Mouse (Mus musculus): ENCODE results near the gene Zfp536.

Gene Zfp536

GRCm38 (mm10) chr7:37689561-37690305 lies 83.7 kb downstream of the Zfp536 start:
- no peak for DNase-seq (ENCODE audit: low spot score in 2 of 2)

- DNase-seq (ENCODE audit: low spot score in 2 of 2): no peak
Measured at GRCm38 (mm10) chr7:37689107-37689511, 84.3 kb downstream of the Zfp536 start.

GRCm38 (mm10) chr7:37686366-37686765 lies 87.1 kb downstream of the Zfp536 start:
- no peak for DNase-seq (ENCODE audit: low spot score in 2 of 2)

GRCm38 (mm10) chr7:37685247-37685646 lies 88.2 kb downstream of the Zfp536 start:
- no peak for DNase-seq (ENCODE audit: low spot score in 2 of 2)

GRCm38 (mm10) chr7:37681335-37681734 lies 92.1 kb downstream of the Zfp536 start:
- no peak for DNase-seq (ENCODE audit: low spot score in 2 of 2)

- no peak for DNase-seq (ENCODE audit: low spot score in 2 of 2)
Measured at GRCm38 (mm10) chr7:37663676-37664365, 109.6 kb downstream of the Zfp536 start.

GRCm38 (mm10) chr7:37648671-37649070 lies 124.8 kb downstream of the Zfp536 start:
- DNase-seq (ENCODE audit: low spot score in 2 of 2): no peak

GRCm38 (mm10) chr7:37647917-37648615 lies 125.4 kb downstream of the Zfp536 start:
- DNase-seq (ENCODE audit: low spot score in 2 of 2): no peak

GRCm38 (mm10) chr7:37639740-37640397 lies 133.6 kb downstream of the Zfp536 start:
- DNase-seq (ENCODE audit: low spot score in 2 of 2): no peak

GRCm38 (mm10) chr7:37634812-37635211 lies 138.6 kb downstream of the Zfp536 start:
- DNase-seq (ENCODE audit: low spot score in 2 of 2): no peak

- no peak for DNase-seq (ENCODE audit: low spot score in 2 of 2)
Measured at GRCm38 (mm10) chr7:37630410-37630809, 143.0 kb downstream of the Zfp536 start.

- no peak for DNase-seq (ENCODE audit: low spot score in 2 of 2)
Measured at GRCm38 (mm10) chr7:37627897-37628510, 145.4 kb downstream of the Zfp536 start.

- DNase-seq (ENCODE audit: low spot score in 2 of 2): no peak
Measured at GRCm38 (mm10) chr7:37625758-37626157, 147.7 kb downstream of the Zfp536 start.

- no peak for DNase-seq (ENCODE audit: low spot score in 2 of 2)
Measured at GRCm38 (mm10) chr7:37624759-37625340, 148.6 kb downstream of the Zfp536 start.

- DNase-seq (ENCODE audit: low spot score in 2 of 2): peak; percentile 42 to 59
Measured at GRCm38 (mm10) chr7:37623903-37624758, 149.3 kb downstream of the Zfp536 start.

- no peak for DNase-seq (ENCODE audit: low spot score in 2 of 2)
Measured at GRCm38 (mm10) chr7:37619254-37619653, 154.2 kb downstream of the Zfp536 start.

GRCm38 (mm10) chr7:37617880-37618279 lies 155.6 kb downstream of the Zfp536 start:
- DNase-seq (ENCODE audit: low spot score in 2 of 2): no peak

- DNase-seq (ENCODE audit: low spot score in 2 of 2): no peak
Measured at GRCm38 (mm10) chr7:37615932-37616331, 157.5 kb downstream of the Zfp536 start.

GRCm38 (mm10) chr7:37614381-37614780 lies 159.1 kb downstream of the Zfp536 start:
- no peak for DNase-seq (ENCODE audit: low spot score in 2 of 2)

- DNase-seq (ENCODE audit: low spot score in 2 of 2): no peak
Measured at GRCm38 (mm10) chr7:37608556-37608955, 164.9 kb downstream of the Zfp536 start.

Data from right cerebral cortex, postnatal 36 days (tissue).